Mouse (Mus musculus) midbrain, postnatal 0 days (tissue): ENCODE measurements around the gene Ppara. TPM values are rescaled to one million over a fixed set of nuclear protein-coding genes. Genes with fewer than 3 reads are reported as not detected.

Source experiments
- ATAC-seq: fragments of 200-750 bp; cut with Nextera tagmentation; 2 replicates; pipeline ENCODE4 v1.8.0; 2017; ENCODE audit warnings: moderate number of reproducible peaks, mild to moderate bottlenecking, moderate TSS enrichment, moderate library complexity; ENCODE audit not compliant: low FRiP score
- DNase-seq: peaks from one replicate; pipeline ENCODE4 v3.0.0-alpha.2; 2015; ENCODE audit warnings: low spot score
- H3K27ac ChIP-seq: fragments of 300-500 bp; sonication (generic); 2 replicates; pipeline ENCODE4 v1.5.1; 2014; ENCODE audit warnings: low read depth, mild to moderate bottlenecking, low read length, mixed read lengths
- H3K27me3 ChIP-seq: fragments of 300-500 bp; sonication (generic); 2 replicates; pipeline ENCODE4 v1.6.1; 2014; ENCODE audit warnings: low read length, control low read depth, mixed read lengths; ENCODE audit not compliant: insufficient read depth
- H3K36me3 ChIP-seq: fragments of 300-500 bp; sonication (generic); 2 replicates; pipeline ENCODE4 v1.6.1; 2014; ENCODE audit warnings: low read length, control low read depth, mixed read lengths; ENCODE audit not compliant: insufficient read depth
- H3K4me1 ChIP-seq: fragments of 300-500 bp; sonication (generic); 2 replicates; pipeline ENCODE4 v1.6.1; 2014; ENCODE audit warnings: mild to moderate bottlenecking, control low read depth, antibody characterized with exemption, low read length, mixed read lengths; ENCODE audit not compliant: insufficient read depth
- H3K4me2 ChIP-seq: fragments of 300-500 bp; sonication (generic); 2 replicates; pipeline ENCODE4 v1.6.1; 2014; ENCODE audit warnings: low read depth, mild to moderate bottlenecking, low read length, mixed read lengths; ENCODE audit not compliant: poor library complexity, severe bottlenecking
- H3K4me3 ChIP-seq: fragments of 300-500 bp; sonication (generic); 2 replicates; pipeline ENCODE4 v1.5.1; 2014; ENCODE audit warnings: low read depth, mild to moderate bottlenecking, low read length, moderate library complexity
- H3K9ac ChIP-seq: fragments of 300-500 bp; sonication (generic); replicated peaks from 2 replicates; pipeline ENCODE4 v1.6.1; 2014; ENCODE audit warnings: mild to moderate bottlenecking, low read length, moderate library complexity, mixed read lengths; ENCODE audit not compliant: poor library complexity, severe bottlenecking
- H3K9me3 ChIP-seq: fragments of 300-500 bp; sonication (generic); 2 replicates; pipeline ENCODE4 v1.6.1; 2016; ENCODE audit warnings: low read length, control low read depth
- CTCF ChIP-seq: IDR thresholded peaks from 2 replicates; pipeline ENCODE4 v1.5.1; 2016; ENCODE audit warnings: antibody characterized with exemption, mild to moderate bottlenecking
- WGBS: fragments of 180-500 bp; shearing (Covaris S2); extraction: QIAGEN DNeasy Blood & Tissue Kit; methylation state at CpG from one replicate; pipeline ENCODE4 v1.1.7; 2014; 5-methylcytosine and 5-hydroxymethylcytosine counted together
- polyA plus RNA-seq: library from polyadenylated mRNA; unstranded; fragments of >200 nt; fragmentation: Nextera tagmentation; extraction: Ambion mirVana; gene quantifications from 2 replicates; pipeline ENCODE4 v1.2.1, GENCODE M21; 2015
- total RNA-seq: library from RNA; depleted of rRNA; stranded (reverse); fragments of >200 nt; gene quantifications from 2 replicates; pipeline ENCODE4 v1.2.3, GENCODE M21; 2014

The Ppara gene
- total and polyA plus RNA-seq, 2 experiments from 2014 or later, result 0.86 to 1.6 TPM

DNA sequence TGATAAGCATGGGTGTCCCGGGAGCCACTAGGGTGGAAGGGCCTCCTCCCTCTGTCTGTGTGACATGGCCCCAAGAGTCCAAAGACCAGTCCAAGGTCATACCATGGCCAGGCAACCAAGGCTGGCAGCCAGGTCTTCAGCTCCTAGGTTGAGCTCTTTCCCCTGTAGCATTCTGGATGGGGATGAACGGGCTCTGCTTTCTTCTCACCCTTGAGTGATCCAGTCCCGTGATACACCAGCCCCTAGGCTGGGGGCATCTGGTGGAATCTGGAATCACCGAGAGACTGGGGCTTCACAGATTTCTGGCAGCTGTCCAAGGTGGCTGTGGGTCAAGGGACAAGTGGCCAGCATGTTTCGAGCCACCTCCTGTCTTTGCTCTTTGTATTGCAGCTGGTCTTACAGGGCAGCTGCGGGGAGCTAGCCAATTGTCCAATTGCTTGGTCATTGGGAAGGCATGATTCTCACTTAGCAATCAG lies 14.4 kb upstream of the Ppara start:
- no peak for DNase-seq
- no peak for TF ChIP-seq CTCF
- no peak for ATAC-seq

DNA sequence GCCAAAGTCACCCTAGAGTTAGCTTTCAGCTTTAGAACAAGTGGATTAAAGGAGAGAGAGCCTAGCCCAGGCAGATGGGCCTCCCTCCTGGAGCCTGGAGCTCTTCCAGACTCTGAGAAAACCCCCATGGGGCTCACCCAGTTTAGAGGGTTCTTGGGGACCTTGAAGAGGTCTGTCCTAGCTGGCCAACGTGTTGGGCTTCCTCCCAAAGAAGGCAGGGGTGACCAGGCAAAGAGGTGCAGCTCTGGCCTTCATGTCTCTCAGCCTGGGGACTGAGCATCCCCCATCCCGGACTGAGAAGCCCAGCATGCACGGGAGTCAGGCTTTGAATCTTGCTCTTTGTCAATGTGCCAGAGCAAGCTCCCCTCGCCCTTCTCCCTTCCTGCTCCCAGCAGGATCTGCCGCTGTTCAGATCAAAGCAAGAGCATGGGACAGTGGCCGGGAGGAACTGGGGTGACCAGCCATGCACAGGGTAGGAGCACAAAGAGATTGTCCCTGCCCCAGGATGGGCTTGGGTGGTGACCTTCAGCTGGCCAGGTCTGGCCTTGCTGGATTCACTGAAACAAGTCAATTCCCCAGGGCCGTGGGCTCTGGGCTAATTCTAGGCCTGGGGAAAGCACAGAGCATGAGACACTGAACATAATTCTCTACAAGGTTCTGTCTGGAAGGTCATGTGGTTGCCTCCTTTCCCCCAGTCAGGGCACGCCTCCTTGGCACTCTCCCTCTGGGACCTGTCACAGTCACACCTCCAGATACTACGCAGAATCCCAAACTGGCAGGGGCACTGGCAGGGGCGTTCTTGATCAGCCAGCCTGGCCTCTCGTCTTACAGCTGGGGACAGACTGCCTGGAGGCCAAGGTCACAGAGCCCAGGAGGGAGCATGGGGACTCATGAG lies 10.3 kb upstream of the Ppara start:
- Histone ChIP-seq H3K4me3 (no peak overlapping the region), H3K27ac (no peak overlapping the region), H3K27me3 (no peaks in the 10 kb centered on the region), H3K9me3 (no peaks in the 10 kb centered on the region), H3K4me1 (no peaks in the 10 kb centered on the region), H3K4me2 (no peak overlapping the region), H3K36me3 (no peaks in the 10 kb centered on the region), H3K9ac (no peak overlapping the region)
- TF ChIP-seq CTCF, result no peak
- 47% methylated on average over 11 of the region's 11 CpGs for WGBS
- no peak for ATAC-seq
- no peak for DNase-seq

More for the DNA sequence above, 14.4 kb upstream of the Ppara start:
- H3K27me3 ChIP-seq, result no peaks in the 10 kb centered on the region
- 58% methylated on average over 6 of the region's 6 CpGs for WGBS
- H3K9me3 ChIP-seq, result no peaks in the 10 kb centered on the region
- H3K4me3 ChIP-seq, result no peak overlapping the region
- H3K4me1 ChIP-seq, result no peaks in the 10 kb centered on the region
- no peak overlapping the region for H3K9ac ChIP-seq
- no peak overlapping the region for H3K4me2 ChIP-seq
- no peaks in the 10 kb centered on the region for H3K36me3 ChIP-seq
- H3K27ac ChIP-seq, result no peak overlapping the region

DNA sequence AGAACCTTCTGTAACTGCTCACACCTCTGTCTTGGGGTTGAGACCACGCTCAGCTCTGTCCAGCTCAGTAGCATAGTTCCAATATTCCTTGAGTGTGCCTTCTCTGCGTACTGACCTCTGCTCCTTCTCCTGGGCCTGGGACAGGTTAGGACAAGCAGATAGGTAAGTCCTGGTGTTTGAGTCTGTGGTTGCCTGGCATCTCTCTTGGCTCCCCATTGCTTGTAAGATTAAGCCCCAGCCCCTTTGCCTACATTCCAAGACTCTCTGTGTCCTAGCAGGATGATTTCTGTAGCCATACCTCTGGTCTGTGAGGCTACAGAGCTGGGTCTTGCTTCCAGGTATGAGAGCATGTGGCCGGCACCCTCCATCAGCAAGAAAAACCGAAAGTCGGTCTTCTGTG lies 6.6 kb upstream of the Ppara start:
- DNase-seq (no peak), ATAC-seq (no peak)
- H3K4me1 ChIP-seq, result no peaks in the 10 kb centered on the region
- H3K27me3 ChIP-seq, result peaks cover 13% of the 10 kb centered on the region
- H3K36me3 ChIP-seq, result no peaks in the 10 kb centered on the region
- WGBS, result 88% methylated on average over 5 of the region's 5 CpGs
- H3K4me2 ChIP-seq, result no peak overlapping the region
- no peak for TF ChIP-seq CTCF
- no peak overlapping the region for H3K4me3 ChIP-seq
- no peak overlapping the region for H3K27ac ChIP-seq
- H3K9me3 ChIP-seq, result no peaks in the 10 kb centered on the region
- no peak overlapping the region for H3K9ac ChIP-seq

DNA sequence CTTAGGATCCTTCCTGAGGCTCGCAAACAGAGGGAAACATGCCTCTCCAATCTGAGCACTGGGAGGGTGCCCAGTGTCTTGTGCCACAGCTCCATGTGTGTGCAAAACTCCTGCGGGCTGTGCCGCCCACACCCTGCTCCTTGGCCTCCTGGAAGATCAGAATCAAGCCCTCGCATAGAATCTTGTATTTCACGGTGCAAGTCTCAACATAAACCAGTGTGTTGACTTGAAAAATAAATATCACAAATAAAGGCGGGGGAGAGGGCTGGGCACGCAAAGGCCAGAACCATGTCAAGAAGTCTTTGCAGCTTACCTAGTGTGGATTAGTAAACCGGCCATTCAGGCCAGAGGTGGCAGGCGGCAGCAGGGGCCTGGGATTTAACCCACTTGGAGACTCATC lies 5.5 kb upstream of the Ppara start:
- H3K36me3 ChIP-seq, result no peaks in the 10 kb centered on the region
- H3K27ac ChIP-seq, result no peak overlapping the region
- H3K4me3 ChIP-seq, result no peak overlapping the region
- no peak overlapping the region for H3K9ac ChIP-seq
- ATAC-seq (no peak), DNase-seq (no peak)
- H3K9me3 ChIP-seq, result no peaks in the 10 kb centered on the region
- TF ChIP-seq CTCF, result no peak
- peaks cover 22% of the 10 kb centered on the region for H3K27me3 ChIP-seq
- WGBS, result 79% methylated on average over 9 of the region's 9 CpGs
- no peaks in the 10 kb centered on the region for H3K4me1 ChIP-seq
- H3K4me2 ChIP-seq, result no peak overlapping the region

DNA sequence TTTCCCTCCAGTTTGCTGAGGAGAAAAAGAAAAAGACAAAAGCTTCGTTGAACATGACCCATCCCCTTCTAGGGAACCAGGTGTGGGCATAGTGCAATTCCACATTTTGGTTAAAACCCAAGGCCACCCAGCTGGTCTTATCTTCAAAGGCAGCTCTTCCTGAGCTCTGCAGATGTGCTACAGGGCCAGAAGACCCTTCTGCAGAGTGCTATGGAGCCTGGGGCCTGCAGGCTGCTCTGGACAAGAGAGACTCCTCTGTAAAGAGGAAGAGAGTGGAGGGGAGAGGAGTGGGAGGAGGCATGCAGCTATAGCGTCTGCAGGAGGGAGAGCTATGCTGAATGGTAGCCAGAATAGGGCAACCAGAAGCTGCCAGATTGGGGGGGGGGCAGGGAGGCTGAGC lies 4.8 kb upstream of the Ppara start:
- no peak for TF ChIP-seq CTCF
- DNase-seq, result no peak
- WGBS, result 55% methylated on average over 2 of the region's 2 CpGs
- Histone ChIP-seq H3K4me1 (0 out of 2 replicates have a peak, but pooled peaks cover under 1% of the 10 kb centered on the region), H3K9ac (no peak overlapping the region), H3K9me3 (no peaks in the 10 kb centered on the region), H3K4me3 (no peak overlapping the region), H3K27ac (no peak overlapping the region), H3K27me3 (peaks cover 30% of the 10 kb centered on the region), H3K4me2 (no peak overlapping the region), H3K36me3 (no peaks in the 10 kb centered on the region)
- ATAC-seq, result no peak

GRCm38 (mm10) chr15:85731885-85732603 lies 2.7 kb upstream of the Ppara start:
- H3K4me2 ChIP-seq, result no peak overlapping the region
- H3K9me3 ChIP-seq, result no peaks in the 10 kb centered on the region
- TF ChIP-seq CTCF, result no peak
- no peaks in the 10 kb centered on the region for H3K36me3 ChIP-seq
- 78% methylated on average over 3 of the region's 3 CpGs for WGBS
- H3K4me3 ChIP-seq, result no peak overlapping the region
- no peak overlapping the region for H3K27ac ChIP-seq
- ATAC-seq (no peak), DNase-seq (no peak)
- 0 out of 2 replicates have a peak, but pooled peaks cover 4% of the 10 kb centered on the region for H3K4me1 ChIP-seq
- H3K9ac ChIP-seq, result no peak overlapping the region
- H3K27me3 ChIP-seq, result peaks cover 50% of the 10 kb centered on the region
